Mouse (Mus musculus): ENCODE results near the gene Gm38392.
"Not testable (repeated sequence)": the region's sequence is repeated elsewhere in the genome, so short reads cannot be mapped to it uniquely, and the experiment has no call there.

The Gm38392 gene

GRCm38 (mm10) chr3:88287110-88287509 is at the start of gene Gm38392:
Gene Gm38392, minus strand, starts transcription at chr3:88287210.
- DNase-seq (ENCODE audit: low spot score), result no peak

GRCm38 (mm10) chr3:88336058-88337013 is 49.3 kb upstream of the Gm38392 start, which contains the start of the genes Tmem79 and Smg5:
Gene Tmem79, minus strand, starts transcription at chr3:88336148.
Gene Smg5, plus strand, starts transcription at chr3:88336260.
- DNase-seq (ENCODE audit: low spot score), result peak; percentile 93

- no peak for DNase-seq (ENCODE audit: low spot score)
Measured at GRCm38 (mm10) chr3:88335436-88336053, 48.5 kb upstream of the Gm38392 start.

GRCm38 (mm10) chr3:88334902-88335435 is 48.0 kb upstream of the Gm38392 start:
- no peak for DNase-seq (ENCODE audit: low spot score)

- no peak for DNase-seq (ENCODE audit: low spot score)
Measured at GRCm38 (mm10) chr3:88334029-88334658, 47.1 kb upstream of the Gm38392 start.

- DNase-seq (ENCODE audit: low spot score), result no peak
Measured at GRCm38 (mm10) chr3:88331282-88331681, 44.3 kb upstream of the Gm38392 start.

- no peak for DNase-seq (ENCODE audit: low spot score)
Measured at GRCm38 (mm10) chr3:88328956-88329355, 41.9 kb upstream of the Gm38392 start.

- DNase-seq (ENCODE audit: low spot score), result peak; percentile 49
Measured at GRCm38 (mm10) chr3:88324951-88325405, 38.0 kb upstream of the Gm38392 start, which contains the start of gene Glmp. Gene Glmp, plus strand, starts transcription at chr3:88325023.

GRCm38 (mm10) chr3:88299172-88299571 is 12.2 kb upstream of the Gm38392 start:
- DNase-seq (ENCODE audit: low spot score), result no peak

- no peak for DNase-seq (ENCODE audit: low spot score)
Measured at GRCm38 (mm10) chr3:88297321-88297851, 10.4 kb upstream of the Gm38392 start.

- peak; percentile 96 for DNase-seq (ENCODE audit: low spot score)
Measured at GRCm38 (mm10) chr3:88296561-88297318, 9.7 kb upstream of the Gm38392 start, which contains the start of the genes Tsacc and Cct3. Gene Tsacc, minus strand, starts transcription at chr3:88296999. Gene Cct3, plus strand, starts transcription at chr3:88297116.

GRCm38 (mm10) chr3:88296110-88296560 is 9.1 kb upstream of the Gm38392 start:
- no peak for DNase-seq (ENCODE audit: low spot score)

GRCm38 (mm10) chr3:88295272-88295671 is 8.3 kb upstream of the Gm38392 start:
- not testable (repeated sequence) for DNase-seq (ENCODE audit: low spot score)

GRCm38 (mm10) chr3:88291970-88292369 is 5.0 kb upstream of the Gm38392 start:
- no peak for DNase-seq (ENCODE audit: low spot score)

- DNase-seq (ENCODE audit: low spot score), result not testable (repeated sequence)
Measured at GRCm38 (mm10) chr3:88288133-88288713, 1.2 kb upstream of the Gm38392 start.

GRCm38 (mm10) chr3:88285565-88285895 is 1.5 kb downstream of the Gm38392 start:
- not testable (repeated sequence) for DNase-seq (ENCODE audit: low spot score)

GRCm38 (mm10) chr3:88284815-88285564 is 2.0 kb downstream of the Gm38392 start:
- not testable (repeated sequence) for DNase-seq (ENCODE audit: low spot score)

GRCm38 (mm10) chr3:88281141-88281916 is 5.7 kb downstream of the Gm38392 start:
- not testable (repeated sequence) for DNase-seq (ENCODE audit: low spot score)

- no peak for DNase-seq (ENCODE audit: low spot score)
Measured at GRCm38 (mm10) chr3:88280035-88280434, 7.0 kb downstream of the Gm38392 start.
